Mouse (Mus musculus): ENCODE measurements around the gene Glud1.
"Not testable (repeated sequence)": the region's sequence is repeated elsewhere in the genome, so short reads cannot be mapped to it uniquely, and the experiment has no call there.

Glud1 gene

DNA sequence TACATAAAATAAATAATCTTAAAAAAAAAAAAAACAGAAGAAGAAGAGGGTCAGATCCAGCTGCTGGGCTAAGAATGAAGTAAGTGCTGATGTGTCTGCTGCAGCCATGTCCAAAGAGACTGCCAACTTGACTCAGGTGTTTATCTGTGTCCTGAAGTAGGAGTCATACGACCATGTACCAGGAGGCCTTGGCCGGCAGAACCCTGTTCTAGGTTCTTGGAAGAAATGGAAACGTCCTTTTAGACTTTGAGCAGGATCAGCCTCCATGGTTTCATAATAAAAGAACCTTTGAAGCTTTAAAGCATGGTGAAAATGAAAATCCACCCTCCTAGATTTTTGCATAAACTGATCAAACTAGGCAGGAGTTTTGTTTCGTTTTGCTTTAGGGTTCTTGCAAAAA lies 43.9 kb downstream of the Glud1 start:
- DNase-seq = peak; percentile 63 to 82

DNA sequence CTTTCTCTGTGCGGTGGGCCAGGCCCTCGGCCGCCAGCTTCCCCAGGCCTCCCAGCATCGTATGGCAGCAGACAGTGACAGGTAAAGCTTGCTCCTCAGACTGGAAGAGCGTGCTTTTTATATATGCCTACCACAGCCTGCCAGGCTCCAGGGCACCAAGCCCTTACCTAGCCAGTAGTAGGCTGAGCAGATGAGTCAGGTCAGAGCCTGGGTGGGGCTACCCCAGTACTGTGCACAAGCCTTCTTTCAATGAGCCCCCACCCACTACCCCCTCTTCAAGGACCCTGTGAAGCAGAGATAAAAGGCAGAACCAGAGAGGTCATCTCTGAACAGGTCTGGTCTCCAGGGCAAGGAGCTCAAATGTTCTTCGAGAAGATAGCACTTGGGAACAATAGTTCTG lies 44.8 kb downstream of the Glud1 start, which contains the start of gene Fam25c:
Gene Fam25c, minus strand, starts transcription at position 133 of the 400 bp plus-strand sequence.
- no peak for DNase-seq

GRCm38 (mm10) chr14:34357671-34358455 lies 47.3 kb downstream of the Glud1 start:
- peak; percentile 91 to 94 for DNase-seq

GRCm38 (mm10) chr14:34359676-34360244 lies 49.2 kb downstream of the Glud1 start:
- DNase-seq = no peak

DNA sequence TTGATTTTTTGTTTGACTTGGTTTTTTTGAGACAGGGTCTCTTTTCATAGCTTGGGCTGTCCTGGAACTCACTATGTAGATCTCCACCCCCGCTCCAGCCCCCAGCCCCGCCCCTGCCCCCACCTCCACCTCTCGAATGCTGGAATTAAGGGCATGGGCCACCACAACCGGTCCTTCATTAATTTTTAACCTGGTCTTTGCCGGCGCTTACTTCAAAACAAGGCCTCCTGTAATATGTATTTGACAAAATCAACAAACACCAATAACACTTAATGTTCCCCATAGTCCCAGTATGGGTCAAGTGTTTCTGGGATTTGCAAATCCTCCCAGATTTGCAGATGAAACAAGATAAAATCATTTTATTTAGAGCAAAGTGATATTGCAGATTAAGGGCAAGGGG lies 49.7 kb downstream of the Glud1 start:
- peak; percentile 62 to 69 for DNase-seq

DNA sequence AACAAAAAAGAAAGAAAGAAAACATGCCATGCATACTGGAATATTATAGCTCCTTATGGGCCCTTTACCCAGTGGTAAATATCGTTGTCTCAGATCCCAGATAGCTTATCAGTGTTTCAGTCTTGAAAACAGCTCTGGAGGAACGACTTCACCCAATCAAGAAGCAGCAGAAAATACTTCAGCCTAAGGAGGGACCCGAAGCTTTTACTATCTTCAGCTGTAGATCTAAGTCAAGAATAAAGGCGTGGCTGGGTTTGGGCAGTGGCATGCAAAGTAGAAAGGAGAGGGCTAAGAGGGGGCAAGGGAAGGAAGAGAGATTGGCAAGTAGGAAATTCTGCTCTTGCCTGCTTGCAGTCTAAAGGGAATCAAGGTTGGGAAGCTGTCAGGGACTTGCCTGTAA lies 51.6 kb downstream of the Glud1 start:
- DNase-seq = no peak

GRCm38 (mm10) chr14:34362726-34363445 lies 52.4 kb downstream of the Glud1 start:
- peak; percentile 87 to 88 for DNase-seq

- DNase-seq = peak; percentile 80 to 81
Measured at GRCm38 (mm10) chr14:34363490-34364253, 53.1 kb downstream of the Glud1 start.

DNA sequence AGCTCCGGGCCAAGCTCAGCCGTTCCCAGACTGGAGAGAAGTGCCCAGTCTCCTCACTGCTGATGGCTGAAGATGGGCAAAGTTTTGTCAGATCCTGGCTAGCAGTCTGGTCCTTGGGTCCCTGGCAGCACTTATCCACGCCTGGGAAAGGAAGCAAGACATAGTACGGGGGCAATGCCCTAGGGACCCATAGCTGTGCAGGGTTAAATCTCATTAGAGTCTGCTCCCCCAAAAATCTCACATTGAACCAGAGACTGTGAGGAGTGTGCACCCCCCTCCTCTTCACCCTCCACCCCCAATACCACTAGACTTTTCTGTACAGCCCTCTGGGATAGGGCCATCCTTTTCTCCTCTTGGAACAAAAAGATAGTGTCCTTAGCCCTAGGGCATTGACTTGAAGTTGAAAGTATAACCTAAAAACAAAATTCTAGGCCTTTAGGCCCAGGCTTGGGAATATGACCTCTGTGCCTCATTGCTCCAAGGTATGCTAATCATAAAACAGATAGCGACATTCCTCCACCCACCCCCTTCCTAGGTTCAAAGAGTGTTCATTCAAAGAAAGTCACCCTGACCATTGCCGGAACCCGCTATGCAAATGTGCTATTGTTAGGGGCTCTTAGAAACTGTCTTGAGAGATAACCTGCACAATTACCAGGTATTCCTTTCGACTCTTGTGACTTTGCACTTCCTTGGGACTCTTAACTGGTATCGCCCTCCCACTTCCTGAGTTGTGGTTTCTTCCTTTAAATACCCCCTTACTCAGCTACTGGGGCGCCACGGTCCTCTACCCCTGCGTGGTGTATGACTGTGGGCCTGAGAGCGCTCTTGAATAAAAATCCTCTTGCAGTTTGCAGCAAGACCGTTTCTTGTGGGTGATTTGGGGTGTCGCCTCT lies 54.0 kb downstream of the Glud1 start:
- not testable (repeated sequence) for DNase-seq

DNA sequence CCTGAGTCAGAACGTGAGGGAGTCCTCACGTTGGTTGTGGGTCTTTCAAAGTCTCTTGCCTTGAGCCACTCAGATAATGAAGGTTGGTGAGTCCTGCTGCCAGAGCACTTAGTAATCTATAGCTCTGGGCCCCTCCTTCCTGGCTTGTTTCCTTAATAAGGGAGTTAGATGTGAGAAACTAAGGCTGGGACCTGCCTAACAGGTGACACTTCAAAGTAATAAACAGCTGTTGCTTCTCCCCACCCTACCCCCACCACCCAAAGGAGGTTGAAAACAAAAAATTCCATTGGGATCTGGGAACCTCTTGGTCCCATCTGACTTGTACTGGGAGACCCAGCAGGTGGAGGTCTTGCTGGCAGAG lies 54.6 kb downstream of the Glud1 start:
- DNase-seq = no peak

- peak in 1 of 2 experiments; percentile 39 for DNase-seq
Measured at GRCm38 (mm10) chr14:34370203-34370602, 59.7 kb downstream of the Glud1 start.

- no peak for DNase-seq
Measured at GRCm38 (mm10) chr14:34370921-34371320, 60.4 kb downstream of the Glud1 start.

GRCm38 (mm10) chr14:34371763-34372162 lies 61.2 kb downstream of the Glud1 start:
- DNase-seq = peak in 1 of 2 experiments; percentile 32

DNA sequence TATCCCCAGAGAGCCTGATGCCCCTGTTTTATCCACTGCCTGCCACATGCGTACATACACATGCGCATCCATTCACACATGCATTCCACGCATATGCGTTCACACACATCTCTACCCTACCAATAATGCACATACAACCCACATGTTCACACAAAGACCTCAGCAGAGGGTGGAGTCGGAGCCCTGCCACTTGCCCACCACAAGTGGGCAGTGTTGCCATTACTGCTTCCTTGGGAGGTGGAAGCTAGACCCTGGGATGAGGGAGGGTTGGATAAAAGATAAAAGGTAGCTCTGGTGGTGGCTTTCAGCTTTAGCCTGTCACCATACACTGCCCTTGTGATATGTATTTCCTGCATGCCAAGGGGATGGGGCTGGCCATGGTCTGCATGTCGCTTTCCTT lies 62.1 kb downstream of the Glud1 start:
- peak; percentile 37 to 78 for DNase-seq

GRCm38 (mm10) chr14:34373581-34373980 lies 63.1 kb downstream of the Glud1 start:
- no peak for DNase-seq

- DNase-seq = peak in 1 of 2 experiments; percentile 51
Measured at GRCm38 (mm10) chr14:34374577-34374976, 64.0 kb downstream of the Glud1 start, which contains the start of gene Sncg. TSS of gene Sncg (minus strand) at chr14:34374789.

DNA sequence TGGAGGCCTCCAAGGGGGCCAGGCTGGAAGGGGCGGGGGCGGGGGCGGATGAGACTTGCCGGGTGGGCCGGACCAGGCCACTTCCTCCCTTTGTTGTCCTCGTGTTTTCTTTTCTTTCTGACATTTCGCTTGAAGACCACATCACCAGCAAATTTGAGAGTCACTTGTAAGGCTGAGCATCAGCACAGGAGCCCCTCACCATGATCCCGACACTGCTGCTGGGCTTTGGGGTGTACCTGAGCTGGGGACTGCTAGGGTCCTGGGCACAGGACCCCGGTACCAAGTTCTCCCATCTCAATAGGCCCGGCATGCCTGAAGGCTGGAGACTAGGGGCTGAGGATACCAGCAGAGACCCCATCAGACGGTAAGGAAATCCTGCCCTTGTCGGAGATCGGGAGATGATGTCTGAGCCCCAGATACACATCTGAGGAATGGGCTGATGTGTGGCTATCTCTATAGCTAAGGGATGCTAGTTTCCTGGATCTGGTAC lies 64.9 kb downstream of the Glud1 start, which contains the start of gene Mmrn2:
Gene Mmrn2, plus strand, starts transcription at position 51 of the 490 bp plus-strand sequence.
- DNase-seq = no peak

DNA sequence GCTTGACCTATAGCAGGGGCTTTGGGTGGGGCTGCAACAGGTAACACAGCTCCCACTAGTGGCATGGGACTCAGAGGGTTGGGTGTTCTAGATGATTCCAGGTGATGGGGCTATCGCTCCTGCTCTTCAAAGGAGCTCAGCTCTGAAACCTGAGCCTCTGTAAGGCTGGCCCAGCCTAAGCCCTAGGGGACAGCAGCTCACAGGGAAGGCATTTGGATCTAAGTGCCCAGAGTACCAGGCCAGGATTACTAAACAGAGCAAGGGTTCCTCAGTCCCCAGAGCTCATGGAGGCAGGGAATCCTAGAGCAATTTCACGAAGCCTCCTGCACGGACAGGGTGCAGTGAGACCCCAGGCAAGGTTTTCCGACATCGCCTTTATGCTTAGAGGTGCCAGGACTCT lies 65.4 kb downstream of the Glud1 start:
- no peak for DNase-seq

- DNase-seq = peak in 1 of 2 experiments; percentile 33
Measured at GRCm38 (mm10) chr14:34377121-34377520, 66.6 kb downstream of the Glud1 start.

DNA sequence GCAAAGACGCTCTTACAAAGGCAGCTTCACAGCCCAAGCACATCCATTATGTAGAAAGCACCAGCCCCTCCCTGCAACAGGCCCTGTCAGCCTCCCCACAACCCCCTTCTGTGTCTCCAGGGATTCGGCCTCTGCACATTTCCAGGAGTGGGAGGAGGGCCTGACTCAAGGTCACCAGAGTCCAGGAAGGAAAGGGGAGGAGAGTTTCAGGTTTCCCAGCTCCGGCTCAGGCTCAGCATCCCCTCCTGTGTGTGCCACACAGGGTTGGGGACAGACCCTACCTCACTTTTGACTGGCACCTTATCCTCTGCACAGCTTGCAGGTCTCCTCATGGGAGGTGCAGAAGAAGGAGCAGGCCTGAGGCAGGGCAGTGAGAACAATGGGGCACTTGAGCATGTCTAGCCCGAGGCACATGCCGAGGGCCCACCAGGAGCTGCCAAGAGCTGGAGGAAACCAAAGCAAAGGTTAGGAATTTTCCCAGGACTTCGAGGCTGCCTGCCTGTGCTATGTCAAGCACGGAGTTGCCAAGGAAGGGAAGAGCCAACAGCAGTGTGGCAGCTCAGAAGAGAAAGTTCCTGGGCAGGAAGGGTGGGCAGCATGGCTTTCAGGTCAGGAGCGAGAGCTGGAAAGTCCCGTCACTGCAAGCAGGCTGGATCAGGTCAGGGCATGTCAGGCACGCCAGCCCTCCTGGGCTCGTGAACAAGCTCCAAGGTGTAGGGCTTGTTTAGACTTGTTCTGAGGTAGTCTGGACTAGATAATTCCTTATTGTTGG lies 68.2 kb downstream of the Glud1 start:
- peak; percentile 71 to 80 for DNase-seq

All from kidney, postnatal 36 days (tissue).